Mouse (Mus musculus): ENCODE measurements around the gene Tmem175. TPM values are rescaled to one million over a fixed set of nuclear protein-coding genes. Genes with fewer than 3 reads are reported as not detected.
"Not testable (repeated sequence)": the region's sequence is repeated elsewhere in the genome, so short reads cannot be mapped to it uniquely, and the experiment has no call there.

Gene Tmem175
- 1 to 10 TPM; 7.8 to 8.0 TPM for total RNA-seq (2021)
- long read RNA-seq, experiment 1, transcript Tmem175-201 (11 exons, 3,956 nt), result major isoform, 5 of 13 reads
- long read RNA-seq, experiment 1, partial matches to known transcripts, result 1 of 13 reads
- long read RNA-seq, experiment 1, other reads (novel, unspliced or antisense), result 4 of 13 reads
- long read RNA-seq, experiment 2, transcript Tmem175-201 (11 exons, 3,956 nt), result major isoform, 8 of 15 reads
- long read RNA-seq, experiment 2, partial matches to known transcripts, result 1 of 15 reads
- long read RNA-seq, experiment 2, other reads (novel, unspliced or antisense), result 2 of 15 reads

DNA sequence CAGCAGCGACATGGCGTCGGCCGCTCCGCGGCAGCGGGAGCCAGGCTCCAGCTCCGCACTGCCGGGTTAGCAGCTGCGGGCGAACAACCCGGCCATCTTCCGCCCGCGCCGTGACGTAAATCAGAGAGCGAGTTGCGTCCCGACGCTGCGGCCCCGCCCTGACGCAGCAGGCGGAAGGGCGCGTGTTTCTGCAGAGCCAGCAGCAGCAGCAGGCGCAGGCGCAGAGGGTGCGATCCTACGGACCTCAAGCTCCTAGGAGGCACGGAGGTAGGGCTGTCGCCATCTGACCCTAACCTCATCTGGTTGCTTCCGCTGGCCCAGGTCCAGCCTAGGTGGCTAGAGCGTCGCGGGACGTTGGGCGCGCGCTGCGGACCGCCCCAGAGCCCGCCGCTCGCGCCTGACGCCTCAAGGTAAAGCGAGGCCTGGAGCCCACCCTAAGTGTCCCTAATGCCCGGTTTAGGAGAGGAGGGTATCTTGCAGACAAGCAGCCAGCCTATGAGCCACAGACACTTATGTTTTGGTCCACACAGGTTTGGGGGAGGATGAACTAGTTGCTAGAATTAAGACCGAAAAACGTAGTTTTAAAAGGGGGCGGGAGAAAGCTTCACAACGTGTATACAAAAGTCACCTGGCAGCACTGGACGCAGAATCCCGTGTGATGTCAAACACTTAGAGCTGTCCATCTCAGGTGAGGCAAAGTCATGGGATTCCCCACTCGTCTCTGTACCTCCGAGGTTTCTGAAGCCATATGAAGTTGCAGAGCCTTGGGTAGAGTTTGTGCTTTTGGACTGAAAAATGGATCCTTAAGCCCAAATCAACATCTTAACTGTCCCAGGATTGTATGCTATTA lies at the start of gene Tmem175, which contains the start of gene Gak:
Gene Tmem175, plus strand, starts transcription at position 137 of the 850 bp plus-strand sequence.
Gene Gak, minus strand, starts transcription at position 122 of the 850 bp plus-strand sequence.
- TF ChIP-seq CTCF (IDR thresholded peaks at IDR 0.05), result no peak
- peak within 1 kb of the TSS; percentile 77 for H3K4me3 ChIP-seq
- intact Hi-C loops (cut with DNase I), result loop anchor here (2.0 to 5.0 kb wide), 2 partner anchors 65 to 203 kb away; no protein-coding TSS in a partner anchor
- H3K27ac ChIP-seq, result peak within 1 kb of the TSS; percentile 92
- peak; percentile 96 for DNase-seq

DNA sequence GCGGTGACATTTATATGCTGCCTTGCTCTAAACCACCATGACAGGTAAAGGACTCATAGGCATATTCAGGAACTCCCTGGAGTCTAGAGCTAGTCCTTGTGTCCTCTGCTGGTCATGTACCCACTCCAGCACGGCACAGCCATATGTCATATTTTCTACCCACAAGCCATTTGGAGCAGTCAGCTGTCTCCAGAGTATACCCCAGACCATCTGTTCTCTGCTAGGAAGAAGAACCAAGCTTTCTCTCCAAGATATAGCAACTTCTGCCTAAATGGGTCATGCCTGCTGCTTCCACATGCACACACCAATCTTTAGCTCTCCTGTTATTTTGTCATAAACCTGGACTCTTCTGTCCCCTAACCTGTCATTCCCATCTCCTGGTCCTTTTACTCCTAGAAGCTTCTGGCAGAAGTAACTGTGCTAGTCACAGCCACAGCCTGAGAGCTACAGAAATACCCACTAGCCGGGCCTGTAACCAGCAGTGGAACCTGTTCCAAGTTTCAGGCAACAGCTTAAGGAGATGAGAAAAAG lies 48.1 kb upstream of the Tmem175 start:
- no peak overlapping the region for H3K4me3 ChIP-seq
- no peak overlapping the region for H3K27ac ChIP-seq
- no peak for DNase-seq
- intact Hi-C loops (cut with DNase I), result no loop called here
- no peak for TF ChIP-seq CTCF (IDR thresholded peaks at IDR 0.05)

DNA sequence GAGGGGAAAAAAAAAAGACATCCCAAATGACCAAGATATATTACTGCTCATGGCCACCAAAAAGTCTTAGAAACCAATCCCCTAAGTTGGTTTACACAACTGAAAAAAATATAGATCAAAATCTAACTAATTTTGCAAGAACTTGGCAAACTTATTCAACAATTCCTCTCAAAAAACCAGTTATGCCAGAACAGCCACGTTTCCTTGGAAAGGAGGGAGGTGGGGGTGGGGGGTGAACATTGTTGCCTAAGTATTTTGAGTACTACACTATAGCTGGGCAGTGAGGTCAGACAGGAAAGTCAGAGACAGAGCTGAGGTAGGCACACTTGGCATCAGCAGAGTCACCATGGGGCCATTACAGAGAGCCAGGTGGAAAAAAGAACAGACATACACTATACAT lies 29.6 kb upstream of the Tmem175 start:
- DNase-seq, result no peak
- no peak for TF ChIP-seq CTCF (IDR thresholded peaks at IDR 0.05)
- Histone ChIP-seq H3K4me3 (no peak overlapping the region), H3K27ac (no peak overlapping the region)
- intact Hi-C loops (cut with DNase I), result loop anchor here (10.0 kb wide), 1 partner anchor 105 kb away; no protein-coding TSS in a partner anchor

DNA sequence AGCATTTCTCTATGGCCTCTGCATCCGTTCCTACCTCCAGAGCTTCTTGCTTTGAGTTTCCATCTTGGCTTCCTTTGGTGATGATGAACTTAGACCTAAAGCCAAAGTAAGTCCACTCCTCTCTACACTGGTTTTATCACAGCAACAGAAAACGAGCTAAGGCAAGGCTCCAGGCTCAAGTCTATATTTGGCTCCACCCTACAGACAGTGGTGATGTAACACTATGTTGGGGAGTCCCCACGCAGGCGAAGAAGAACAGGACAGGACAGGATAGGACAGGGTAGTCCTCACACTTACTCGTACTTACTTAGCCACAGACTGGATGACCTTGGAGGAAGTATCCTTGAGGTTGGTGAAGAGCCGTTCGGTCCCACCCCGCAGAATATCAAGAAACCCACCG lies 27.0 kb upstream of the Tmem175 start:
- intact Hi-C loops (cut with DNase I), result no loop called here
- no peak overlapping the region for H3K4me3 ChIP-seq
- no peak for DNase-seq
- no peak for TF ChIP-seq CTCF (IDR thresholded peaks at IDR 0.05)
- H3K27ac ChIP-seq, result no peak overlapping the region

DNA sequence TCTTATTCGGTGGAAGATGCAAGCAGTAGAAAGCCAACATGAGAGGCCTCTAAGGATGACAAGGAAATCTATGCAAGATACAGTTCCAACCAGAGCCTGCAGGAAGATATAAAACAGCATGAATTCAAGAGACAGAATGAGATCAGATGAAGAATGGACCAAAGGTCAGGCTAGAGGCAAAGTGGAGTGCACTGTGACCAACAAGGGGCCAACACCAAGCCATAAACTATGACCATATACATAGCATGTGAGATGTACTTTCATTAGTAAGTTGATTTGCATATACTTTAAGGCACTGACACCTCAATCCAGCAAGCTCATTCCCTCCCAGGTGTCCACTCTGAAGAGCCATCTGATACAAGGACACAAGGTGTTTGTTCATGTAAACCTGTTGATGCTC lies 19.1 kb upstream of the Tmem175 start:
- TF ChIP-seq CTCF (IDR thresholded peaks at IDR 0.05), result no peak
- intact Hi-C loops (cut with DNase I), result no loop called here
- Histone ChIP-seq H3K27ac (no peak overlapping the region), H3K4me3 (no peak overlapping the region)
- DNase-seq, result no peak

DNA sequence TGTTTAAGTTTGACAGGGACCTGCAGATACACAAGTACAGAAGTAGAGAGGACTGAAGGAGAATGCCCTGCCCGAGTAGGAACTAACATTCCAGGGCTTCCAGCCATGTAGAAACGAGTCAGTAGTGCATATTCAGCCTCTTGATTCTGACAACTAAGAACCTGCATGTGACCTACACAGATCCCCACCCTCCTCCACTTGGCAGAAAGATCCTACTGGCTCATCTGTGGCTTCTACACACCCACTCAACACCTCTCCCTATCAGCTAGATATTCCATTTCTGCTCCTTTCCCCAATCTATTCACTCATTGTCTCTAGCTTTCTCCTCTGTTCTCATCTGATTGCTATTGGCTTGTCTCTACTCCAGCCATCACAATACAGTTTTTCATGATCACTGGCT lies 7.7 kb upstream of the Tmem175 start:
- DNase-seq, result no peak
- TF ChIP-seq CTCF (IDR thresholded peaks at IDR 0.05), result no peak
- Histone ChIP-seq H3K27ac (no peak overlapping the region), H3K4me3 (no peak overlapping the region)
- intact Hi-C loops (cut with DNase I), result no loop called here

DNA sequence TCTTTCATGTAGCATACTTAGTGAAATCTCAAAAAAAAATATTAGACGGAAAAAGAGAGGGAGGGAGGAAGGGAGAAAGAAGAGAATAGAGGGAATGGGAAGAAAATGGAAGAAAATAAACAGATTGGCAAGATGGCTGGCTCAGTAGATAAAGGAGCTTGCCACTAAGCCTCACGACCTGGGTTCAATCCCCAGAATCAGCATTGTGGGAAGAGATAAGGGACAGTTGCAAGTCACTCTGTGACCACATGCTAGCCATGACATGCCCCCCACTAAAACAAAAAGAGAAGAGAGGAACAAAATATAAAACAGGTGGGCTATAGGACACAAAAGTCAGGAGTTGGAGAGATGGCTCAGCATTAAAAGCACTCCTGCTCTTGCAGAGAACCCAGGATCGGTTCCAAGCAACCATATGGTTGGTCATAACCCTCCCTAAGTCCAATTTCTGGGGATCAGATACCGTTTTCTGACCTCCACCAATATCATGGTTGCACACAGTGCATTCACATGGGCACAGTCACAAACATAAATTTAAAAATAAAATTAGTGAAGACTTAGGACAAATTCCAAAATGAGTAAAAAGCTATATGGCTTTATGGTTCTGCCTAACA lies 3.4 kb upstream of the Tmem175 start:
- DNase-seq, result no peak
- TF ChIP-seq CTCF (IDR thresholded peaks at IDR 0.05), result no peak
- H3K27ac ChIP-seq, result no peak overlapping the region
- H3K4me3 ChIP-seq, result no peak overlapping the region
- intact Hi-C loops (cut with DNase I), result no loop called here

DNA sequence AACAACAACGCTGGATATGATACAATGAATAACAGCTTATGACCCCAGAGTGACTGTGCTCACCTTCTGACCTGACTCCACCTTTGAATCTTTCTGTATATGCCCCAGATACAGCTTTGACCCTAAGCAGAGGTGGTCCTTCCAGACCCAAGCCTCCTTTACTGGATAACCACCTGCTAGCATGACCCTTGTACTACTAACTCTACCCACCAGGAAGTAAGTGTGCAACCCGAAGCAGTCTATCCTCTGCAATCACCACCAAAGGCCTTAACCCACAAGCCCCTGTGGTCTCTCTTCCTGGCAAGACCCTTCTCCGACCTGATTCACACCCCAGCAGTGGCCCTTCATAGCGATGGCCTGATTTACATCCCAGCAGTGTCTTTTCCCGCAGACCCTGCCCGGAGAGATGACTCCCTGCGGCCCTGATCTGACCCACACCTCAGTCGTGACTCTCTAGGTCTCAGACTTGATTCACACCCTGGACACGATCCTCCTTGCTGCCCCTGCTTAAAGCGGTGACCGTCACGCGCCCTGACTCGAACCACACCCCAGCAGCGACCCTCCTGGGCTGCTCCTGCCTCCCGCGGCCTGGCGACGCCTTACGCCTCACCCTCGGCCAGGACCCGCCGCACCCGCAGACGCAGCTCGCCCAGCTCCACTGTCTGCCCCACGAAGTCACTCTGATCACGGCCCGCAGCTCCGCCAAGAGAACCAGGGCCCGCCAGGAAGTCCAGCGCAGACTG lies 508 bp upstream of the Tmem175 start:
- no peak for TF ChIP-seq CTCF (IDR thresholded peaks at IDR 0.05)
- Histone ChIP-seq H3K4me3 (peak overlapping the region; percentile 77), H3K27ac (peak overlapping the region; percentile 92)
- DNase-seq, result no peak
- intact Hi-C loops (cut with DNase I), result loop anchor here (2.0 kb wide), 1 partner anchor 66 kb away; no protein-coding TSS in a partner anchor

DNA sequence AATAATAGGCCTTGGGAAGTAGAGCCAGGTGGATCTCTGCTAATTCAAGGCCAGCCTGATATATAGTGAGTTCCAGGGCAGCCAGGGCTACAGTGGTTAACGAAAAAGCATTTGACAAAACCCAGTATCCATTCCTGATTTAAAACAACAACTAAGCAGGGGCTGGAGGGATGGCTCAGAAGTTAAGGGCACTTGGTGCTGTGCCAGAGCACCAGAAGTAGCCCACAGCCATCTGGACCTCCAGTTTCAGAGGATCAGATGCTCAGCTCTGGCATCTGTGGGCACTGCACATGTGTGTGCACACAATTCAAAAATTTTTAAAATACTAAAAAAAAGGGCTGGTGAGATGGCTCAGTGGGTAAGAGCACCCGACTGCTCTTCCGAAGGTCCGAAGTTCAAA lies 4.1 kb downstream of the Tmem175 start:
- H3K4me3 ChIP-seq, result no peak overlapping the region
- intact Hi-C loops (cut with DNase I), result loop anchor here (5.0 kb wide), 1 partner anchor 206 kb away; no protein-coding TSS in a partner anchor
- no peak for TF ChIP-seq CTCF (IDR thresholded peaks at IDR 0.05)
- no peak for DNase-seq
- H3K27ac ChIP-seq, result no peak overlapping the region

DNA sequence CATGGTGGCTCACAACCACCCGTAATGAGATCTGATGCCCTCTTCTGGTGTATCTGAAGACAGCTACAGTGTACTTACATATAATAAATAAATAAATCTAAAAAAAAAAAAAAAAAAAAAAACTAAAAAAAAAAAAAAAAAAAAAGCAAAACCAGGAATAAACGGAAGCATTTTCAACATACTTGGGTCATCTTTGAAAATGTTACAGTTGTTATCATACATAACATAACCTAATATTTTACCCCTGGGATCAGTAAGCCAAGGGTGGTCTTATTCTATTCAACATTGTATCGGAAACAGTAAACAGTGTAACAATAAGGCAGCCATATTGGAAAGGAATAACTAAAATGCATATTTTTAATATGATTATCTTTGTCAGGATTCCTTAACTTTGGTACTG lies 4.5 kb downstream of the Tmem175 start:
- H3K27ac ChIP-seq, H3K4me3 ChIP-seq, DNase-seq: not testable (repeated sequence)
- intact Hi-C loops (cut with DNase I), result loop anchor here (5.0 kb wide), 1 partner anchor 207 kb away; no protein-coding TSS in a partner anchor

DNA sequence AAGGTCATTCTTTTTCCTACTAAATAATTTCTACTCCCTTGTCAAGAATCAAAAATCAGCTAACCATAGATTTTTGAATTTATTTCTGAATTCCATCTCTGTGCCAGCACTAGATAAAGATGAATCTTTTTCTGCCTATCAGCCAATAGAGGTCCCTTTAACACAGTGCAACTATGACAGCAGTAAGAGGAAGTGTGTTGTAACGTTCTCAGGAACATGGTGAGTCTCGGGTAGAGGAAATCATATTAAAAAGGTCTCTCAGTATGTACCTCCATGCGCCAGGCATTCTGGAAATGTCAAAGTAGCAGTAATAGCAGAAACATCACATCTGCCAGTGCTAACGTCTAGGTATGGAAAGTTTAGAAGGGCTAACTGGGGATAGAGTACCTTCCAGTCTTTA lies 6.6 kb downstream of the Tmem175 start:
- H3K4me3 ChIP-seq, result no peak overlapping the region
- no peak for TF ChIP-seq CTCF (IDR thresholded peaks at IDR 0.05)
- no peak for DNase-seq
- H3K27ac ChIP-seq, result no peak overlapping the region
- intact Hi-C loops (cut with DNase I), result no loop called here

DNA sequence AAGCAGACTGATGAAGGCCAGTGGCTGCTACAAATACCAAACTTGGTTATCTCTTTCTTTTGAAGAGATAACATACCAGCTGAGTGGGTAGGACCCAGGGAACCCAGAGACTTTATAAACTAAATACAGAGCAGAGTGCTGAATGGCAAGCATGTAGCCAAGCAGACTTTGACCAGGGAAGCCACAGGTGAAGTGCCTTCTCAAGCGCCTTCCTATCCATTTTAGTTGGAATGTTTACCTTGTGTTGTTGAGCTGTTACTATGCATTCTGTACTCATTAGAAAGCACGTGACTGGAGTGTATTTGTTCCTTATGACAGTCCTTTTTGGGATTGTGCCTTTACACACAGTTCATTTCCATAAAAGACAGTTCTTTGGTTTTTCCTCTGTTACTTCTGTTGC lies 14.1 kb downstream of the Tmem175 start:
- Histone ChIP-seq H3K27ac (no peak overlapping the region), H3K4me3 (no peak overlapping the region)
- no peak for TF ChIP-seq CTCF (IDR thresholded peaks at IDR 0.05)
- no peak for DNase-seq
- intact Hi-C loops (cut with DNase I), result no loop called here
